Mouse (Mus musculus) kidney, embryonic 15.5 days (tissue): ENCODE data around the gene Palmd. TPM values are rescaled to one million over a fixed set of nuclear protein-coding genes. Genes with fewer than 3 reads are reported as not detected.
A peak's percentile ranks its signal among the peaks of the same experiment; 100 is the strongest.

Experiments used
- ATAC-seq: fragments of 200-750 bp; cut with Nextera tagmentation; replicated peaks from 2 replicates; pipeline ENCODE4 v1.8.0; 2017; ENCODE audit warnings: moderate TSS enrichment; ENCODE audit not compliant: low FRiP score
- H3K27ac ChIP-seq: fragments of 300-500 bp; sonication (generic); 2 replicates; pipeline ENCODE4 v1.5.1; 2015; ENCODE audit warnings: mild to moderate bottlenecking, inconsistent platforms
- H3K27me3 ChIP-seq: fragments of 300-500 bp; sonication (generic); 2 replicates; pipeline ENCODE4 v1.6.1; 2015; ENCODE audit warnings: inconsistent platforms
- H3K36me3 ChIP-seq: fragments of 300-500 bp; sonication (generic); 2 replicates; pipeline ENCODE4 v1.6.1; 2015; ENCODE audit warnings: inconsistent platforms
- H3K4me1 ChIP-seq: fragments of 300-500 bp; sonication (generic); 2 replicates; pipeline ENCODE4 v1.6.1; 2015; ENCODE audit warnings: inconsistent platforms
- H3K4me2 ChIP-seq: fragments of 300-500 bp; sonication (generic); 2 replicates; pipeline ENCODE4 v1.6.1; 2015; ENCODE audit warnings: moderate library complexity, mild to moderate bottlenecking, inconsistent platforms
- H3K4me3 ChIP-seq: fragments of 300-500 bp; sonication (generic); replicated peaks from 2 replicates; pipeline ENCODE4 v1.5.1; 2015; ENCODE audit warnings: mild to moderate bottlenecking, inconsistent platforms
- H3K9ac ChIP-seq: fragments of 300-500 bp; sonication (generic); 2 replicates; pipeline ENCODE4 v1.6.1; 2015; ENCODE audit warnings: mild to moderate bottlenecking, inconsistent platforms
- H3K9me3 ChIP-seq: fragments of 300-500 bp; sonication (generic); replicated peaks from 2 replicates; pipeline ENCODE4 v1.6.1; 2016; ENCODE audit warnings: inconsistent platforms
- WGBS: fragments of 180-500 bp; shearing (Covaris S2); methylation state at CpG from one replicate; pipeline ENCODE4 v1.1.7; 2015; ENCODE audit warnings: mixed read lengths; 5-methylcytosine and 5-hydroxymethylcytosine counted together
- polyA plus RNA-seq: library from polyadenylated mRNA; unstranded; fragments of >200 nt; fragmentation: Nextera tagmentation; extraction: Ambion mirVana; gene quantifications from 2 replicates; pipeline ENCODE4 v1.2.1, GENCODE M21; 2015

Palmd gene
- polyA plus RNA-seq: 2.6 and 2.9 TPM in 2 replicates

DNA sequence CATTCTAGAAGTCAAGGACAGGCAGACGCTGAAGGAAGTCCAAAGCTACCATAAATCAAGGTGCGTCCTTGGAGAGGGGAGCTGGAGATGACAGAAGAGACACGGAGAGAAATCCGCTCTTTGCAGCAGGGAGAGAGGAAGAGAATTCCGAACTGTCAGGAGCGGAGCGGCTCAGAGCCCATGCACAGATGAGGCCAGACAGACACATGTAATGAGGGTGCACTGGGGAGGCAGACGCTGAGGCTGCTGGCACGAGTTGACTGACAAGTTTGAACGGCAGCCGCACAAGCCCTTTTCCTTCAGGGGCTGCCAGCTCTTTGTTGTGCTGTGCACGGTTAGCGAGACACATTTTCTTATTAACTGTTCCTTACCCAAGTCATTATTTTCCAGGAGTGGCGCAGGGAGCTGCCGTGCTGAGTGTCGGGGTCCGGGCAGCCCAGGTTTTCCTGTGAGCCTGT, at the start of gene Palmd:
Gene Palmd, minus strand, starts transcription at position 448 of the 458 bp plus-strand sequence.
- Histone ChIP-seq H3K4me3 (peak within 1 kb of the TSS; percentile 36), H3K36me3 (no peaks in the 10 kb centered on the region), H3K4me1 (peaks cover 12% of the 10 kb centered on the region), H3K9ac (no peak within 1 kb of the TSS), H3K27ac (no peak within 1 kb of the TSS), H3K27me3 (no peaks in the 10 kb centered on the region), H3K4me2 (peak within 1 kb of the TSS; percentile 58), H3K9me3 (no peaks in the 10 kb centered on the region)
- 3% methylated on average over 17 of the region's 17 CpGs for WGBS
- ATAC-seq: peak; percentile 64

- H3K9me3 ChIP-seq: no peaks in the 10 kb centered on the region
- no peaks in the 10 kb centered on the region for H3K36me3 ChIP-seq
- H3K4me3 ChIP-seq: no peak overlapping the region
- no peaks in the 10 kb centered on the region for H3K4me1 ChIP-seq
- H3K27me3 ChIP-seq: no peaks in the 10 kb centered on the region
- no peak overlapping the region for H3K27ac ChIP-seq
- WGBS: 67% methylated on average over 6 of the region's 6 CpGs
- no peak for ATAC-seq
- H3K4me2 ChIP-seq: no peak overlapping the region
- H3K9ac ChIP-seq: no peak overlapping the region
Measured at GRCm38 (mm10) chr3:117010182-117010581, 41.4 kb upstream of the Palmd start.

GRCm38 (mm10) chr3:117007340-117007739, 38.6 kb upstream of the Palmd start:
- H3K9ac ChIP-seq: no peak overlapping the region
- H3K36me3 ChIP-seq: no peaks in the 10 kb centered on the region
- no peak overlapping the region for H3K27ac ChIP-seq
- H3K4me2 ChIP-seq: no peak overlapping the region
- 83% methylated on average over 6 of the region's 6 CpGs for WGBS
- no peaks in the 10 kb centered on the region for H3K4me1 ChIP-seq
- no peaks in the 10 kb centered on the region for H3K9me3 ChIP-seq
- H3K4me3 ChIP-seq: no peak overlapping the region
- no peak for ATAC-seq
- H3K27me3 ChIP-seq: no peaks in the 10 kb centered on the region

GRCm38 (mm10) chr3:117006636-117007035, 37.8 kb upstream of the Palmd start:
- no peak for ATAC-seq
- Histone ChIP-seq H3K27ac (no peak overlapping the region), H3K9me3 (no peaks in the 10 kb centered on the region), H3K4me2 (no peak overlapping the region), H3K4me1 (no peaks in the 10 kb centered on the region), H3K36me3 (no peaks in the 10 kb centered on the region), H3K9ac (no peak overlapping the region), H3K27me3 (no peaks in the 10 kb centered on the region), H3K4me3 (no peak overlapping the region)
- WGBS: 90% methylated on average over 3 of the region's 3 CpGs

DNA sequence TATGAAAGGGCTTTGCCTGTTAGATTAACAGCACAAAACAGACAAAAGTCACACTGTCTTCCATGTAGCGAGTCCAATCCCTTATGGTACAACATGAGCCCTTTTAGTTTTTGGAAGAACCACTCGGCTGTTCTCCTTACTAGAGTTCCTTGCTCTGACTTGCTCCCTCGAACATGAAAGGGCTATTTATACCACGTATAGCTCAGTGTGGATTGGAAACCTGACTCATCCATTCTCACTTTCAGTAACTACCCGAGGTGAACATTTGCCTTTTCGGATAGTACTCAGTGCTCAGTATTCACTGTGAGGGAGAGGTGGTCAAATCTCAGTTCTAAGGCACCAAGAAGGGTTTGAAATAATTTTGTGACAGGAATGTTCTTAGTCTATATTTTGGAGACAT, 34.6 kb upstream of the Palmd start:
- ATAC-seq: no peak
- WGBS: 77% methylated on average over 6 of the region's 6 CpGs

GRCm38 (mm10) chr3:117001686-117002485, 33.1 kb upstream of the Palmd start:
- H3K27ac ChIP-seq: no peak overlapping the region
- H3K9ac ChIP-seq: no peak overlapping the region
- WGBS: 59% methylated on average over 9 of the region's 9 CpGs
- no peak overlapping the region for H3K4me2 ChIP-seq
- no peaks in the 10 kb centered on the region for H3K9me3 ChIP-seq
- H3K36me3 ChIP-seq: no peaks in the 10 kb centered on the region
- no peaks in the 10 kb centered on the region for H3K4me1 ChIP-seq
- no peak for ATAC-seq
- no peaks in the 10 kb centered on the region for H3K27me3 ChIP-seq
- no peak overlapping the region for H3K4me3 ChIP-seq

More for the DNA sequence above, 34.6 kb upstream of the Palmd start:
- no peaks in the 10 kb centered on the region for H3K9me3 ChIP-seq
- H3K4me3 ChIP-seq: no peak overlapping the region
- no peak overlapping the region for H3K9ac ChIP-seq
- H3K36me3 ChIP-seq: no peaks in the 10 kb centered on the region
- no peaks in the 10 kb centered on the region for H3K27me3 ChIP-seq
- H3K27ac ChIP-seq: no peak overlapping the region
- H3K4me2 ChIP-seq: no peak overlapping the region
- no peaks in the 10 kb centered on the region for H3K4me1 ChIP-seq

DNA sequence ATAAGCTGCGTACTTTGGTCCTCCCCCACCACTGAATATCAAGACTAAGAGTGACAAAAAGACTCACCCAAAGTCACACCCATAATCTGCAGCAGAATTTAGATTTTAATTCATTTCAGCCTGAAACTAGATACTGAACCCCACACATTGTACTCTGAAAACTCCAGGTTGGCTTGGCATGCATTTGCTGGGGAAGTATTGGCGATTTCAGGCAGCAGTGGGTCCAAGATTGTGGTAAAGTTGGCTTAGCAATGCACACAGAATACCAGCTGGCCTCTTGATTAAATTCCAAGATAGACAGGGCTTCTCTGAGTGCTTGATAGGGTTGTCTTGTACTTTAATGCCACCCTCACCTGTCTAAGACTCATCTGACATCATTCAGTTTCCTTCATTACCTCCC, 24.2 kb upstream of the Palmd start:
- Histone ChIP-seq H3K4me2 (no peak overlapping the region), H3K4me3 (no peak overlapping the region), H3K27ac (no peak overlapping the region), H3K9ac (no peak overlapping the region), H3K9me3 (no peaks in the 10 kb centered on the region), H3K36me3 (no peaks in the 10 kb centered on the region), H3K27me3 (no peaks in the 10 kb centered on the region), H3K4me1 (no peaks in the 10 kb centered on the region)
- no peak for ATAC-seq
- WGBS: 74% methylated on average over 2 of the region's 2 CpGs

DNA sequence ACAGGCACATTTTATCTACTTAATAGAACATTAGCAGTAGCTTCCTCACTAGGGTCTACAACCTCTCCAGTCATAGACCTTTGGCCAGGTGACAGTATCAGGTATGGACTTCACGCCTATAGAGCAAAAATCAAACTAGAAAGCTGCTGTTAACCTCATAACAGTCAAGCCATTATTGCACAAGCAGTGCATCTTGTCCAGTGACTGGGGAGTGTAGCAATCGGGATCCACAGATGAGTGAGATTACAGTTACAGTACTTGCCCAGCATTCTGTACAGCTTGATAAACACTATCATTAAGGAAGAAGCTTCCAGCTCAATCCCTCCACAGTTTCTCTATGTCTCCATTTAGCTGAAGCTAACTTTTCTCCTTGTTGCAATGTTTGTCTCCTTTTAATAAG, 22.4 kb upstream of the Palmd start:
- no peak for ATAC-seq
- H3K27ac ChIP-seq: no peak overlapping the region
- no peak overlapping the region for H3K4me3 ChIP-seq
- H3K4me2 ChIP-seq: no peak overlapping the region
- H3K9me3 ChIP-seq: no peaks in the 10 kb centered on the region
- no peaks in the 10 kb centered on the region for H3K36me3 ChIP-seq
- 91% methylated on average over 2 of the region's 2 CpGs for whole genome bisulfite sequencing
- H3K27me3 ChIP-seq: no peaks in the 10 kb centered on the region
- no peak overlapping the region for H3K9ac ChIP-seq
- no peaks in the 10 kb centered on the region for H3K4me1 ChIP-seq

DNA sequence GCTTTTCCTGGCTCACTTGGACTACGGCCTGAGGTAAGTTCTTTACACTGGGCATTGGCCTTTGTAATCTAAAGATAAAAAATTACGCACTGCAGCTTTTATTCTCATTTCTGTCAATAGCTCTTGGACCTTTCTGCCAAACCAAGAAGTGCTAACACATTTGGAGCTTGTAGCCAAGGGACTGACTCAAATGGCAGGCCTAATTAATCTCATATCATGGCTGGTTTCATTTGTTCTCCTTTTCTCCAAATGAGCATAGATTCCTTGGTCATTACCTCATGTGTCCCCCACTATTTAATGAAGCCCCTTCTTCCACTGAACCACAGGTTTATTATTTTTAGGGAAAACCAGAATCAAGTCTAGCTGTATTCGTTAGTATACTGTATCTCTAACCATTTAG, 19.4 kb upstream of the Palmd start:
- H3K4me3 ChIP-seq: no peak overlapping the region
- ATAC-seq: no peak
- H3K27ac ChIP-seq: no peak overlapping the region
- H3K27me3 ChIP-seq: no peaks in the 10 kb centered on the region
- WGBS: 94% methylated on average over 3 of the region's 3 CpGs
- H3K9ac ChIP-seq: no peak overlapping the region
- no peak overlapping the region for H3K4me2 ChIP-seq
- no peaks in the 10 kb centered on the region for H3K9me3 ChIP-seq
- no peaks in the 10 kb centered on the region for H3K36me3 ChIP-seq
- H3K4me1 ChIP-seq: no peaks in the 10 kb centered on the region

DNA sequence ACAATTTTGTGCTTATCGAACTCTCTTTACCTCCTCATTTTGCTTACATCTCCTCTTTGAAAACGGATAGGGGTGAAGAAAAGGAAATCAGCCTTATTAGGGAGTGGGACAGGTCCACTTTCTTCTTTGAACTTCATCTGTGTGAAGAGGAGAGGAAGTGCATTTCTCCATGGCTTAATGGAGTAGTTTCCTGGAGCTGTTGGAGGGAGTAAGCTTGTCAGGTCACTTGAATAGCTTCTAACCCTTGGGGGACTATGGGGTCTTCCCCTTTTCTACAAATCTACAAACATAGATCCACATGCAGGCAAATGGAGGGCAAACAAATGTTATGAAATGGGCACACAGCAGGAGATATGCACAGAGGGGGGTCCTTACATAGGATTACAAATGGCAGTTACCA, 17.7 kb upstream of the Palmd start:
- ATAC-seq: no peak
- no peaks in the 10 kb centered on the region for H3K36me3 ChIP-seq
- H3K27me3 ChIP-seq: no peaks in the 10 kb centered on the region
- no peak overlapping the region for H3K4me2 ChIP-seq
- H3K27ac ChIP-seq: no peak overlapping the region
- no peaks in the 10 kb centered on the region for H3K4me1 ChIP-seq
- no peak overlapping the region for H3K9ac ChIP-seq
- H3K4me3 ChIP-seq: no peak overlapping the region
- H3K9me3 ChIP-seq: no peaks in the 10 kb centered on the region
- WGBS: 48% methylated on average over 2 of the region's 2 CpGs

DNA sequence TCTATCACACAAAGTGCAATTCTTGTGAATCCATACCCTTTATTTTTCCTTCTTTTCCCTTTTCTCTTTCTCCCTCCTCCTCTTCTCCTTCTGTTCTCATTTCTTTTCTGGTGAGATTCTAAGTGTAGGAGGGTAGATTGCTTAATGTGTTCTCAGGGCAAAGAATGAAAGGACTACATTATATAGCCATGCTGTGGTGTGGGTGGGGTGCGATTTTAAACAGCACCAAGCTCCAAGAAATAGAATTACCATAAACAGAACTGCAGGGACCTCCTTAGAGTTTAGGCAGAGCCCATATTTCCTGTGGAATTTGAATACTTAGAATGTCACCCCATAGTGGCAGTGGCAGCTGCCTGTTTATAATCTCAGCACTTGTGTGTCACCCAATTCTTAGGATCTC, 17.0 kb upstream of the Palmd start:
- 76% methylated on average over 1 of the region's 1 CpGs for WGBS

GRCm38 (mm10) chr3:116985042-116985455, 16.3 kb upstream of the Palmd start:
- H3K4me2 ChIP-seq: no peak overlapping the region

More for the DNA sequence above, 17.0 kb upstream of the Palmd start:
- Histone ChIP-seq H3K4me2 (no peak overlapping the region), H3K4me3 (no peak overlapping the region), H3K4me1 (no peaks in the 10 kb centered on the region), H3K9ac (no peak overlapping the region), H3K9me3 (no peaks in the 10 kb centered on the region), H3K27ac (no peak overlapping the region), H3K36me3 (no peaks in the 10 kb centered on the region), H3K27me3 (no peaks in the 10 kb centered on the region)
- no peak for ATAC-seq

More at GRCm38 (mm10) chr3:116985042-116985455, 16.3 kb upstream of the Palmd start:
- no peak for ATAC-seq
- WGBS: 36% methylated on average over 1 of the region's 1 CpGs
- H3K27ac ChIP-seq: no peak overlapping the region
- no peaks in the 10 kb centered on the region for H3K4me1 ChIP-seq
- H3K36me3 ChIP-seq: no peaks in the 10 kb centered on the region
- no peaks in the 10 kb centered on the region for H3K27me3 ChIP-seq
- H3K9ac ChIP-seq: no peak overlapping the region
- H3K9me3 ChIP-seq: no peaks in the 10 kb centered on the region
- H3K4me3 ChIP-seq: no peak overlapping the region
